Mouse (Mus musculus) lung, postnatal 25 days (tissue): ENCODE results near the gene Homez.

Experiments
- DNase-seq: peaks from one replicate; pipeline ENCODE4 v3.0.0; 2022; ENCODE audit warnings: low spot score

The Homez gene

GRCm38 (mm10) chr14:54868026-54868425 is 2.7 kb downstream of the Homez start:
- DNase-seq, result no peak

GRCm38 (mm10) chr14:54866936-54867335 is 3.8 kb downstream of the Homez start:
- DNase-seq, result no peak

- no peak for DNase-seq
Observed at GRCm38 (mm10) chr14:54866268-54866667, 4.5 kb downstream of the Homez start.

- no peak for DNase-seq
Observed at GRCm38 (mm10) chr14:54865626-54866025, 5.1 kb downstream of the Homez start.

- no peak for DNase-seq
Observed at GRCm38 (mm10) chr14:54864313-54865036, 6.3 kb downstream of the Homez start.

- peak; percentile 94 for DNase-seq
Observed at GRCm38 (mm10) chr14:54863501-54864312, 7.1 kb downstream of the Homez start.

GRCm38 (mm10) chr14:54860511-54860910 is 10.2 kb downstream of the Homez start:
- DNase-seq, result peak; percentile 46

- DNase-seq, result no peak
Observed at GRCm38 (mm10) chr14:54857891-54858290, 12.9 kb downstream of the Homez start.

GRCm38 (mm10) chr14:54856703-54857102 is 14.1 kb downstream of the Homez start:
- DNase-seq, result no peak

GRCm38 (mm10) chr14:54855726-54856125 is 15.0 kb downstream of the Homez start:
- no peak for DNase-seq

GRCm38 (mm10) chr14:54843461-54843860 is 27.3 kb downstream of the Homez start:
- DNase-seq, result peak; percentile 34

GRCm38 (mm10) chr14:54823716-54824115 is 47.0 kb downstream of the Homez start:
- DNase-seq, result no peak

- no peak for DNase-seq
Observed at GRCm38 (mm10) chr14:54822301-54822700, 48.5 kb downstream of the Homez start.

- DNase-seq, result peak; percentile 3
Observed at GRCm38 (mm10) chr14:54817791-54818190, 53.0 kb downstream of the Homez start.

- no peak for DNase-seq
Observed at GRCm38 (mm10) chr14:54815737-54816136, 55.0 kb downstream of the Homez start.

- DNase-seq, result no peak
Observed at GRCm38 (mm10) chr14:54813991-54814390, 56.8 kb downstream of the Homez start, which contains the start of gene Rnf212b. Gene Rnf212b, plus strand, starts transcription at chr14:54814141.

- DNase-seq, result no peak
Observed at GRCm38 (mm10) chr14:54809668-54810033, 61.1 kb downstream of the Homez start.

- peak; percentile 18 for DNase-seq
Observed at GRCm38 (mm10) chr14:54808718-54809667, 61.8 kb downstream of the Homez start.

GRCm38 (mm10) chr14:54806124-54806523 is 64.6 kb downstream of the Homez start:
- DNase-seq, result no peak
